Mouse (Mus musculus) limb, embryonic 10.5 days (tissue): ENCODE measurements around the gene Ntng2. TPM values are rescaled to one million over a fixed set of nuclear protein-coding genes. Genes with fewer than 3 reads are reported as not detected.
A peak's percentile ranks its signal among the peaks of the same experiment; 100 is the strongest.

Experiments
- DNase-seq: peaks from one replicate; pipeline ENCODE4 v3.0.0-alpha.2; 2017; ENCODE audit warnings: low spot score
- H3K27ac ChIP-seq: fragments of 300-500 bp; sonication (generic); 2 replicates; pipeline ENCODE4 v1.5.1; 2016; ENCODE audit warnings: mild to moderate bottlenecking
- H3K27me3 ChIP-seq: fragments of 300-500 bp; sonication (generic); 2 replicates; pipeline ENCODE4 v1.6.1; 2016; ENCODE audit warnings: low read depth, mild to moderate bottlenecking; ENCODE audit not compliant: poor library complexity, severe bottlenecking
- H3K36me3 ChIP-seq: fragments of 300-500 bp; sonication (generic); 2 replicates; pipeline ENCODE4 v1.6.1; 2016; ENCODE audit warnings: mild to moderate bottlenecking, moderate library complexity
- H3K4me1 ChIP-seq: fragments of 300-500 bp; sonication (generic); 2 replicates; pipeline ENCODE4 v1.6.1; 2016
- H3K4me3 ChIP-seq: fragments of 300-500 bp; sonication (generic); 2 replicates; pipeline ENCODE4 v1.5.1; 2016; ENCODE audit warnings: mild to moderate bottlenecking, moderate library complexity
- H3K9me3 ChIP-seq: fragments of 300-500 bp; sonication (generic); replicated peaks from 2 replicates; pipeline ENCODE4 v1.6.1; 2016; ENCODE audit warnings: mild to moderate bottlenecking
- WGBS: fragments of 180-500 bp; shearing (Covaris S2); methylation state at CpG from one replicate; pipeline ENCODE4 v1.1.7; 2016; 5-methylcytosine and 5-hydroxymethylcytosine counted together
- polyA plus RNA-seq: library from polyadenylated mRNA; unstranded; fragments of >200 nt; fragmentation: Nextera tagmentation; extraction: Ambion mirVana; gene quantifications from 2 replicates; pipeline ENCODE4 v1.2.1, GENCODE M21; 2016

The Ntng2 gene
- polyA plus RNA-seq, 1 experiment from 2014 or later: 0.50 TPM

DNA sequence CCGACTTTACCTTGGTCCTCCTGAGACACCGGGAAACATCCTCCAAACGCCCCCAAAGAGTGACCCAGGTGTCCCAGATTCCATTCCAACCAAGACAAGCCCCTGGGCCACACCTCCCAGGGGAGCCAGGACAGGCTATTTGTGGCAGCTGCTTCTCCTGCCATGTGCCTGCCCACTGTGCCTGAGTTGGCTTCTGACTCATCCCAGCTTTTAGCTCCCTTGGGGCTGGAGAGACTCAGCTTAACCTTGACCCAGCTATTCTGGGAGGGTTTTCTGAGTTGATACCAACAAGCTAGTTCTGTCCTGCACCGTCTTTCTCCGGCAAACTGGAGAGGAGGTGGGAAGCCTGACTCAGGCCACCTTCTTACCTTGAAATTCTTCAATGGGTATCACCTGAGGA is 54.4 kb downstream of the Ntng2 start:
- Histone ChIP-seq H3K27me3 (peaks cover 71% of the 10 kb centered on the region), H3K36me3 (no peaks in the 10 kb centered on the region)
- WGBS: 86% methylated on average over 5 of the region's 5 CpGs

DNA sequence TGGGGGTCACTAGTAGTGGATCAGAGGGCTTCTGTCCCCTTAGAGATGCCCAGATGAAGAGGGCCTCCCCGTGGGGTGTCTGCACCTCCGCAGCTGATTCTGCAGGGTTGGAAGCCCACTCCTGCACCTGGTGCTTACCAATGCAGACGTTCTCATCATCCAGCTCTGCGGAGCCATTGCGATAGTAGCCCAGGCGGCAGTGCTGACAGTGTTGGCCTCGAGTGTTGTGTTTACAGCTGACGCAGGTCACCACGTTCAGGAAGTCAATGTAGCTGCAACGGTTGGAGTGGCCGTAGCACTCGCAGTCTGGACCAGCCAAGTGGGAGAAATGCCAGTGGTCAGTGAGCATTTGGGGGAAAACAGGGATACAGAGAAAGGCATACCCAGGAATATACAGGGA is 56.0 kb downstream of the Ntng2 start:
- Histone ChIP-seq H3K27ac (no peak overlapping the region), H3K4me3 (no peak overlapping the region), H3K9me3 (no peaks in the 10 kb centered on the region), H3K36me3 (no peaks in the 10 kb centered on the region), H3K4me1 (peaks cover 20% of the 10 kb centered on the region), H3K27me3 (peaks cover 66% of the 10 kb centered on the region)
- 71% methylated on average over 12 of the region's 12 CpGs for WGBS
- DNase-seq: no peak

More for the DNA sequence above, 54.4 kb downstream of the Ntng2 start:
- Histone ChIP-seq H3K4me1 (peaks cover 19% of the 10 kb centered on the region), H3K9me3 (no peaks in the 10 kb centered on the region), H3K4me3 (no peak overlapping the region), H3K27ac (no peak overlapping the region)
- DNase-seq: no peak

DNA sequence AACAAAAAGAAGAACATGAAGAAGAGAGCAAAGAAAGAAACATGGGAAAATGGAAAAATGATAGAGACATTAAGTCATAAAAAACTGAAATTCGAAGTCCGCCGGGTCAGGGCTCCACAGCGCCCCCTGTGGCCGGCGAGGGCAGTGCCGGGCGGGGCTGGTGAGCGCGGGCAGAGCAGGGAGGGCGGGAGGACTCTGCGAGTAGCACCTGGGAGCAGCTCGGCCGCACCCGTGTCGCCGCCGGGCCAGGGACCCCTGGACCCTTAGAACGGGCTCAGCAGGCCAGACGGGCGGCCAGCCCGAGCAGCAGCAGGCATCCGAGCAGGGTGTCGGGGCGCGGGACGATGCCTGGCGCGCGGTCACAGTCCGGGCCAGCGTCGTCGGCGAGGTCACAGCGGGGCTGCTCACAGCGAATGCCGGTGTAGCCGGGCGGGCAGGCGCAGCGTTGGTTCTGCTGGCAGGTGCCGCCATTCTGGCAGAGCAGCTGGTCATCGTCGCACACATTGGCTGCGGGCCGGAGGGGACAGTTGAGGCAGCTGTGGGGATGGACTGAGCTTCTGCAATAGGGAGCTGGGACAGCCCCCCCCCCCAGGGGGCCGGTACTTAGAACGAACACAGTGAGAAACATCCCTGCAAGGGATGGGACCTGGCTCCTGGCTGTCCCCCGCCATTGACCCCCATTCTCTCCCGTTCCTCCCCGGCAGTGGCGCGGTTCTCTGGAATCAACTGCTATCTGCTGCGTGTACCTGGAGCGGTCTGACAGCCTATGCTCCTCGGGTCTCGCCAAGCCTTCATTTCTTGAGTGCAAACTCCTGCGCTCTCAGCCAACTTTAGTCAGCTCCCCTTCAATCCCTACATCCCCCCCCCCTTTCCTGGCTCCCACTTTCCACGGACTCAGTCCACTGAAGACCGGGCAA is 58.0 kb downstream of the Ntng2 start:
- H3K27me3 ChIP-seq: peaks cover 73% of the 10 kb centered on the region
- 1% methylated on average over 61 of the region's 61 CpGs for WGBS
- H3K27ac ChIP-seq: peak overlapping the region; percentile 59; the same call in 1 of the 2 replicates
- no peaks in the 10 kb centered on the region for H3K36me3 ChIP-seq
- H3K9me3 ChIP-seq: no peaks in the 10 kb centered on the region
- peak; percentile 92 for DNase-seq
- peaks cover 23% of the 10 kb centered on the region for H3K4me1 ChIP-seq
- peak overlapping the region; percentile 59 for H3K4me3 ChIP-seq

DNA sequence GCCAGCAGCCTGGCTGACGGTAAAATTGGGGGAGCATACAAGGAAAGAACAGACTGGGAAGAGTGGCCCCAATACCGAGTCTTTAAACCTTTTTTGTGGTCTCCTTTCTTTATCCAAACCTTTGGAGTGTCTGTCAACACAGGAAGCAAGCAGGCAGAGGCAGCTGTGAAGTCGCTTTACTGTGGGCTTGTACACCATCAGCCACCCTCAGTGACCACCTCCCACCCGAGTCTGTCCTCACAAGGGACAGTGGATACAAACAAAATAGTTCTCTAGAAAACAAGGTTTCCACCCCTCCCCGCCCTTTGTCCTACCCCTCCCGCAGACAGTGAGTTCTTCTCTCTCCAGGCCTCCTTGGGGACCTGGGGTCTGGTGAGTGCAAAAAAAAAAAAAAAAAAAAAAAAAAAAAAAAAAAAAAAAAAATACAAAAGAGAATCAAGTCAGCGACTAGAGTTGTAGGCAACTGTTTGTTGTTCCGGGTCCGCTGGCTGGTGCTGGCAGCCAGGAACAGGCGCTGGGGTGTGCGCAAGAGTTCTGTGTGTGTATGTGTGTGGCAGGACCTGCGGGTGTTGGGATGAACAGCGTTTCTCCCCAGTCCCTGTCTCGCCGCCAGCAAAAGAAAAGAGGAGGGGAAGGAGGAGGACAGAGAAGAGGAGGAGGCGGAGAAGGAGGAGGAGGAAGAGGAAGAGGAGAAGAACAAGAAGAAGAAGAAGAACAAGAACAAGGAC is 58.8 kb downstream of the Ntng2 start:
- WGBS: 28% methylated on average over 16 of the region's 16 CpGs
- no peak overlapping the region for H3K27ac ChIP-seq
- H3K9me3 ChIP-seq: no peaks in the 10 kb centered on the region
- DNase-seq: peak; percentile 52
- peaks cover 23% of the 10 kb centered on the region for H3K4me1 ChIP-seq
- H3K27me3 ChIP-seq: peaks cover 72% of the 10 kb centered on the region
- peak overlapping the region; percentile 59 for H3K4me3 ChIP-seq
- no peaks in the 10 kb centered on the region for H3K36me3 ChIP-seq

DNA sequence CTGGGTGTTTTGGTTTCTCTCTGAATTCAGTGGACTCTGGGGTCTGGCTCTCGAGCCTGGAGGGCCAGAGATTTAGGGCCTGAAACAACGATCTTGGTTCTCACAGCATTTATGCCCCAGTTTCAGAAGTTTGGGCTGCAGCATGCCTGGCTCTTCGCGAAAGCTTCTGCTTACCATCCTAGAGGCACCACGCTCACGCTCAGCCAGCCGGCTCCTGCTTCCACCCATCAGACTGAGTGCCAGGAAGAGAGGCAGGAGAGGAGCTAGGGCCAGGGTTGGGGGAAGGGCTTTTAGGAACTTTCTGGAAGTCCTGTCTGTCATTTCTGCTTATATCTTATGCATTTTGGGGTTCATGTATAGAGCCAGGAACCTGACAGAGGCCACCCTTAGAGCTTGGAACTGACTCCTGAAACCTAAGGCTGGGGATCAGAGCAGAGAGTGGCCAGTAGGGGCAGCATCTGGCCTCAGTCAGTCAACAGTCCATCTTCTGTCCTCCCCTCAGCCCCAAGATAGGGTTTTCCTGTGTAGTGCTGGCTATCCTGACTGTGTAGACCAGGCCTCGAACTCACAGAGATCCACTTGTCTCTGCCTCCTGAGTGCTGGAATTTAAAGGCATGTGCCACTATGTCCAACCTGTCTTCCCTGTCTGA is 60.1 kb downstream of the Ntng2 start:
- 84% methylated on average over 8 of the region's 8 CpGs for WGBS
- Histone ChIP-seq H3K4me1 (peaks cover 23% of the 10 kb centered on the region), H3K27me3 (peaks cover 60% of the 10 kb centered on the region), H3K9me3 (no peaks in the 10 kb centered on the region), H3K36me3 (no peaks in the 10 kb centered on the region), H3K4me3 (no peak overlapping the region), H3K27ac (no peak overlapping the region)
- DNase-seq: no peak

DNA sequence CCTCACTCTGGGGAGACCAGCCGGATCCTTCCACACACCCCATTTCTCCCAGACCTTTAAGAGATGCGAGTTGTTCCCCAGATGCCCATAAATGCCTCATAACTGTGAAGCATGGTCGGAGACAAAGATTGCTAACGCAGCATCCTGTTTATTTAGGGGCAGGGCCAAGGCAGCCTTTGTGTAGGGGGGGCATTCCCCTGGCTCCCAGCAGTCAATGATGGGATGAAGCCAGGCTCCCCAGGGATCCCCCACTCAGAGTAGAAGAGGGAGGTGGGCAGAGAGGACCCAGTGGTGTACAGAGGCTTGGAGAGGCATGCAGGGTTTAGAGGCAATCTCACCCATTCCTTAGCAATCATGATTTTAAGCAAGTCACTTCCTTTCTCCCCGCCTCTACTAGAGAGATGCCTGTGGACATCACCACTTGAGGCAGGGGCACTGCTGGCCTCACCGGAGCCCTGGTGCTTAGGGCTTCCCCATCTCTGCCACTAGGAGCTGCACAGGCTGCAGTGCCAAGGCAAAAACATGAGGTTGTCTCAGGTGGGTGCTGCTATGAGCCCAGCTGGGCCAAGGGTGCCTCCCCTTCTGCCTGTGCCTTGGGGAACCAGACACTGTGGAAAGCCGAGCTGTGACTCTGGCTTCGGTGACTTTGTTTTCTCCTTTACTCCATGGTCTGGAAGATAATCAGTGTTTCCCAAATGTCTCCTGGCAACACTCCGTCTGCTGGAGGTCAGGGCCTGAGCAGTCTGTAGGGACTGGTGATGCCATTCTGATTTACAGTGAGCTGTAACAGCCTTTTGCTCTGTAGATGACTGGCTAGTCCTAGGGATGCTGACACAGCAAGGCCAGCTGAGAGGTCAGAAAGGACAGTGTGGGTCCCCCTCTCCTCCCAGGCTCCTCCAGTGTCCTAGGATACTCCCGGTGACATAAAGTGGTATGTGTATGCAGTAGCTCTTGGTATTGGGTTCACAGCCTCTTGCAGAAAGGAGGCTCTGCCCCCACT is 61.3 kb downstream of the Ntng2 start:
- Histone ChIP-seq H3K4me1 (peaks cover 23% of the 10 kb centered on the region), H3K4me3 (no peak overlapping the region), H3K27ac (no peak overlapping the region), H3K27me3 (peaks cover 48% of the 10 kb centered on the region), H3K36me3 (no peaks in the 10 kb centered on the region), H3K9me3 (no peaks in the 10 kb centered on the region)
- WGBS: 83% methylated on average over 10 of the region's 10 CpGs
- no peak for DNase-seq

DNA sequence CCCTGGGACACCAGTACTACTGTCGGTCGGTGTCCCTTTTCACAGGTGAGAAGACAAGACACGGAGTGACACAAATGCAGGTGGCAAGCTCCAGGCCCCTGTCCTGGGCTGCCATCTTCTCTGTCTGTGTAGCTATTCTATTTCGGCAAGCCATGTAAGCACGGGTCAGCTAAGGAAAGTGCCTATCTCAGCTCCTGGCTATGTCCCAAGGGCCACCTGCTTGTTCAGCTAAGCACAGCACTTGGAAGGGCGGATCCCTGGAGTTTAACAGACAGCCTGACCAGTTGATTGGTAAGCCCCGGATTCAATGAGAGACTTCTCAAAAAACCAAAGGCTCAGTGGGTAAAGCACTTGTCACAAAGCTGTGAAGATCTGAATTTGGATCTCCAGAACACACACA is 62.4 kb downstream of the Ntng2 start:
- 85% methylated on average over 7 of the region's 7 CpGs for WGBS
- H3K27me3 ChIP-seq: peaks cover 37% of the 10 kb centered on the region
- H3K36me3 ChIP-seq: no peaks in the 10 kb centered on the region
- peaks cover 23% of the 10 kb centered on the region for H3K4me1 ChIP-seq
- no peak for DNase-seq
- H3K4me3 ChIP-seq: no peak overlapping the region
- H3K9me3 ChIP-seq: no peaks in the 10 kb centered on the region
- no peak overlapping the region for H3K27ac ChIP-seq

DNA sequence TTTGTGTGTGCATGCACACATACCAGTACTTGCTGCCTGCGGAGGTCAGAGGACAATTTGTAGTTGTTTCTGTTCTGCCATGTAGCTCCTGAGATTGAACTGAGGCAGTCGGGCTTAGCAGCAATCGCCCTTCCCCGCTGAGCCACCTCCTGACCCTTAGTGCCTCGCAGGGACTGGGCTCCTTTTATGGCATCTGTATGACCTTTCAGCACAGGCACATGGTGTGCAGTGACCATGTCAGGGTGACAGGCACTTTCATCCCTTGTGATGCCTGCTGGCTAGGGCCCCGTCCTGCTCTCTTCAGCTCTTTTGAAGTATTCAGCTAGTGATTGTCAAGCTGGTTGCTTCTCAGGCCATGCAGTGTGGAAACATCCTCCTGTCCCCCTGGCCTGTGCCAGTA is 66.6 kb downstream of the Ntng2 start:
- no peak for DNase-seq
- H3K27me3 ChIP-seq: 0 out of 2 replicates have a peak, but pooled peaks cover 9% of the 10 kb centered on the region
- H3K4me3 ChIP-seq: no peak overlapping the region
- H3K27ac ChIP-seq: no peak overlapping the region
- H3K9me3 ChIP-seq: no peaks in the 10 kb centered on the region
- WGBS: 36% methylated on average over 6 of the region's 6 CpGs
- H3K36me3 ChIP-seq: peaks cover 10% of the 10 kb centered on the region
- peaks cover 5% of the 10 kb centered on the region; the same call in 1 of the 2 replicates for H3K4me1 ChIP-seq

DNA sequence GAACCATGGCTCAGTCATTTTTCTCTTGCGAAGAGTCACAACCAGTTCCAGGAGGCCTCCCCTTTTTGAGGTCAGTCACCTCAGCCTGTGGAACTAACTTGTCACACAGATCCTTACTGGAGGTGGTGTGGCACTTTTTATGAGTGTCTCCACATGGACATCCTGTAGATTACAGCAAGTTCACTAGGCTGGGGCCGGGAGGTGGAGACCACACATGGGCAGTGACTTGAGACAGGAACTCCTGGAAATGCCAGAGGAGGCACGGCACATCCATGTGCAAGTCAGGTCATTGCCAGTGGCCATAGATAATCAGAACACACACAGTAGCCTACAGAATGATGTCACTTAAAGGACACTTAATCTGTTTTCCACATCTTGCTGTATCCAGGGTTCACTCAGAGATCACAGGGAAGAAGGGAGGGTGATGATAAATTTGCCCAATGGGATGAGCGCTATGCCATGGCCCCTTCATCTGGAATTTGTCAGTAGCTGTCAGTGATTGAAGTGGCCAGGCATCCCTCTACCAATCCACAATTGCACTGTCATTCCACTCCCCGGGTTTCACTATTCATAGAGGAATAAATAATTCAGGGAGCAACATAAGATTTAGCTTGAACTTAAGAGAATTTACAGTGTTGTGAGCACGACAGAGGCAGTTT is 69.4 kb downstream of the Ntng2 start:
- H3K4me3 ChIP-seq: no peak overlapping the region

DNA sequence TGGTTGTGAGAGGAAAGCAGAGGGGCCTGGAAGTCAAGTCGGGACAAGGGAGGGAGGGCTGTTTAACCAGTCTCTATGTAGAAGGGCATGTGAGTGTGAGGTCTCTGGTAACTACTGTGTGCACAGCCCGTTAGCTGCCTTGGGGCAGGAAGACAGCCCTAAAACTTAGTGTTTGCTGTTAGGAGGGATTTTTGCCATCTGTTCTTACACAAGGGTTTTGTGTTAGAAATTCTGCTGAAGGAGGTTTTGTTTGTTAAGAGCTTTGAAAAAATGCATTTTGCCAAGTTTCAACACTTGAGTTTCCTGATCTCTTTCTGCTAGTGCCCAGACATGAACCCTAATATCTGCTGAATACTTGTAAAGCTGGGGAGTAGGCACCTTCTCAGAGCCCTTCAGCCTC is 71.7 kb downstream of the Ntng2 start:
- Histone ChIP-seq H3K27me3 (no peaks in the 10 kb centered on the region), H3K4me3 (no peak overlapping the region), H3K9me3 (no peaks in the 10 kb centered on the region), H3K4me1 (peaks cover 2% of the 10 kb centered on the region; the same call in 1 of the 2 replicates), H3K27ac (no peak overlapping the region), H3K36me3 (peaks cover 61% of the 10 kb centered on the region)
- 87% methylated on average over 2 of the region's 2 CpGs for WGBS
- DNase-seq: no peak

More for the DNA sequence above, 69.4 kb downstream of the Ntng2 start:
- WGBS: 57% methylated on average over 6 of the region's 6 CpGs
- H3K4me1 ChIP-seq: peaks cover 5% of the 10 kb centered on the region; the same call in 1 of the 2 replicates
- no peak for DNase-seq
- H3K36me3 ChIP-seq: peaks cover 39% of the 10 kb centered on the region
- no peaks in the 10 kb centered on the region for H3K27me3 ChIP-seq
- H3K27ac ChIP-seq: no peak overlapping the region
- no peaks in the 10 kb centered on the region for H3K9me3 ChIP-seq

DNA sequence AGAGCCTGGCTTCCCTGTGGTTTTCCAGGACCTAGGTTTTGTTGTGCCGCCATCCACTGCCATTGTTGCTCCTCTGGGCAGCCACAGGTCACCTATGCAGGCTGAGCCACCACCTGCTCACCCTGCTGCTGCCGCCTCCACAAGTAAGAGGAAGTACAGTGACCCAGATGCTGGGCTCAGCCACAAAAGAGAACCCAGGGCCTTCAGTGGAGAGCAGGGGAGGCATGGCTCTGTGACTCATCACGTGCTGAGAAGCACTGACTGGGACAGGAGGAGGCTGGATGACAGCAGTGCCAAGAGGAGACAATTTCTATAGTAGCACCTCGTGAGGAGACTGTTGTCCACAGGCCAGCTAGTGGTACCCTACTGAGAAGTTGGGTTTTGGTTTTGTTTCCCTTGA is 73.0 kb downstream of the Ntng2 start:
- no peak overlapping the region for H3K4me3 ChIP-seq
- H3K27me3 ChIP-seq: no peaks in the 10 kb centered on the region
- H3K9me3 ChIP-seq: no peaks in the 10 kb centered on the region
- H3K4me1 ChIP-seq: no peaks in the 10 kb centered on the region
- peaks cover 73% of the 10 kb centered on the region for H3K36me3 ChIP-seq
- no peak for DNase-seq
- H3K27ac ChIP-seq: no peak overlapping the region
- 89% methylated on average over 4 of the region's 4 CpGs for WGBS
